Mouse (Mus musculus) monocyte, adult 59 days (primary cell): ENCODE data around the gene Vmn1r37. TPM values are rescaled to one million over a fixed set of nuclear protein-coding genes. Genes with fewer than 3 reads are reported as not detected.

Experiments used
- total RNA-seq, 2 experiments: library from RNA; stranded (reverse); gene quantifications; one replicate each; pipeline ENCODE4 v1.2.4; 2023

The Vmn1r37 gene
- not detected for total RNA-seq

DNA sequence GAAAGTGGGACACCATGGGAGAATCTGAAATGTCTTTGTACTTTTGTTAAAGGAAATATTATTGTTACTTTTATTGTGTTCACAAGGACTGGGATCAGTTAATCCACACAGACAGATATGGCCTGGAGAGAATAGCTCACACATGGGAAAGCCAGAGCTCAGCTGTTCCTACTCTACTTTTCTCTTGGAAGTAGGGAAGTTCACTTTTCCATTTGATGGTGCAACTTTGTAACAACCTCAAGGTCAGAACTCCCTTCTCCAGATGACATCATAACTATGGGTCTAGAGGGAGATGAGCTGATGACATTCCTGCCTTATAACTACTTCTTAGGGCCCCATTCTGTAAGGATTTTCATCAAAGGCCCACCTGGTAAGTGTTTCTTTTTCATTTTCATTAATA is at the start of gene Vmn1r37:
TSS of gene Vmn1r37 (plus strand) at position 301 of the 400 bp plus-strand sequence.

DNA sequence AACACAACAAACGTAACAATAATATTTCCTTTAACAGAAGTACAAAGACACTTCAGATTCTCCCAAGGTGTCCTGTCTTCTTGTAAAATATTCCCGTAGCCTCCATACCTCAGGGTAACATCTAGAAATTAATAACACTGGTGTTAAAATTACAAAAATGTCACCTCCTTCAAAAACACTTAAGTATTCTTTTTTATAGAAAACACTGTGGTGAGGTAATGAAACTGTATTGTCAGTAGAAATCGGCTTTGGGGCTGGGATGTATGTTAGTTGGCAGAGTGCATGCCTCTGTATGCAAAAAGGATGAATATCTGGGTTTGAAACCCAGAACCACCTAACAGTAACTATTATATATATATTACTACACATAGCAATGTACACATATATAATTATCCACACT is 43.4 kb upstream of the Vmn1r37 start, which contains the start of gene Vmn1r35:
TSS of gene Vmn1r35 (minus strand) at position 101 of the 400 bp plus-strand sequence.

DNA sequence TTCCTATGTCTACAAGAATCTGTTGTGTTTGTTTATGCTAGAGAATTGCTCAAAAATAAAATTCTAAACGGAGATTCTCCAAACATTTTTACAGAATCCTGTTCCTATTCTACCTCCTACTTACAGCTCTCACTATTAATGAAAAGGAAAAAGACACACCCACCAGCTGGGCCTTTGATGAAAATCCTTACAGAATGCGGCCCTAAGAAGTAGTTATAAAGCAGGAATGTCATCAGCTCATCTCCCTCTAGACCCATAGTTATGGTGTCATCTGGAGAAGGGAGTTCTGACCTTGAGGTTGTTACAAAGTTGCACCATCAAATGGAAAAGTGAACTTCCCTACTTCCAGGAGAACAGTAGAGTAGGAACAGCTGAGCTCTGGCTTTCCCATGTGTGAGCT is 10.1 kb upstream of the Vmn1r37 start, which contains the start of gene Vmn1r36:
TSS of gene Vmn1r36 (minus strand) at position 101 of the 400 bp plus-strand sequence.

DNA sequence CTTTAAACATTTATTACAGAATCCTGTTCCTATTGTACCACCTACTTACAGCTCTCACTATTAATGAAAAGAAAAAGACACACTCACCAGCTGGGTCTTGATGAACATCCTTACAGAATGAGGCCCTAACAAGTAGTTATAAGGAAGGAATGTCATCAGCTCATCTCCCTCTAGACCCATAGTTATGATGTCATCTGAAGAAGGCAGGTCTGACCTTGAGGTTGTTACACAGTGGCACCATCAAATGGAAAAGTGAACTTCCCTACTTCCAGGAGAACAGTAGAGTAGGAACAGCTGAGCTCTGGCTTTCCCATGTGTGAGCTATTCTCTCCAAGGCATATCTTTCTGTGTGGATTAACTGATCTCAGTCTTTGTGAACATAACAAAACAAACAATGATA is 53.3 kb downstream of the Vmn1r37 start, which contains the start of gene Vmn1r38:
TSS of gene Vmn1r38 (minus strand) at position 101 of the 400 bp plus-strand sequence.

Other genes with a start within 250 kb of the Vmn1r37 start
- 1 to 10 TPM; 3.5 to 6.0 TPM for gene Mad2l1, start 194.0 kb upstream of the Vmn1r37 start, total RNA-seq
- not detected for gene Vmn1r32, start 169.3 kb upstream of the Vmn1r37 start, total RNA-seq
- gene Vmn1r33, start 111.1 kb upstream of the Vmn1r37 start, total RNA-seq = not detected
- not detected for gene Vmn1r34, start 85.5 kb upstream of the Vmn1r37 start, total RNA-seq
- gene Vmn1r35, start 43.5 kb upstream of the Vmn1r37 start, total RNA-seq = not detected
- gene Vmn1r36, start 10.2 kb upstream of the Vmn1r37 start, total RNA-seq = not detected
- gene Vmn1r38, start 53.2 kb downstream of the Vmn1r37 start, total RNA-seq = not detected
- gene Vmn1r39, start 81.2 kb downstream of the Vmn1r37 start, total RNA-seq = not detected
- gene Gng12, start 167.0 kb downstream of the Vmn1r37 start, total RNA-seq = 10 to 100 TPM; 37.7 to 44.6 TPM